ENCODE assay signal across 10 mouse cellular contexts in genomic region chr5:43037592-43037991, GRCm38 (mm10).
DNase-seq lines count a peak whose midpoint lies in the region; ATAC-seq and TF ChIP-seq lines count a peak whose summit lies in the region.
"Had no signal": no experiment of that assay in that cellular context is flagged by ENCODE, and none has a peak within 500 bp of the region (broad histone marks: within the 10 kb centered on the region; RNA-seq: fewer than 3 reads in every experiment).

No protein-coding gene starts in this region.

- H3K4me3 ChIP-seq in lung, embryonic 14.5 days (ENCODE audit: low read depth, low read length), result no peak overlapping the region
- H3K4me3 ChIP-seq in forebrain, embryonic 14.5 days (ENCODE audit: low read depth, low read length), result no peak overlapping the region
- H3K4me3 ChIP-seq: hindbrain, embryonic 13.5 days; midbrain, embryonic 13.5 days had no signal

- H3K27ac ChIP-seq in lung, embryonic 14.5 days (ENCODE audit: low read depth), result no peak overlapping the region
- no peak overlapping the region for H3K27ac ChIP-seq in forebrain, embryonic 14.5 days (ENCODE audit: low read depth, low read length)
- H3K27ac ChIP-seq: hindbrain, embryonic 13.5 days; midbrain, embryonic 13.5 days had no signal

- H3K9me3 ChIP-seq in lung, embryonic 14.5 days (ENCODE audit: low read depth, low read length), result no peaks in the 10 kb centered on the region
- H3K9me3 ChIP-seq in forebrain, embryonic 14.5 days (replicated peaks; ENCODE audit: control insufficient read depth, low read length), result no peaks in the 10 kb centered on the region
- H3K9me3 ChIP-seq: hindbrain, embryonic 13.5 days; midbrain, embryonic 13.5 days had no signal

- ATAC-seq in hematopoietic stem cell, adult 5-6 weeks (replicated peaks in 1 of 2; ENCODE audit: insufficient read depth in 1 of 2, low FRiP score in 2 of 2, low TSS enrichment in 1 of 2, low read depth in 1 of 2, poor library complexity in 2 of 2, severe bottlenecking in 2 of 2), result peak; percentile 83 to 91
- ATAC-seq in lung, embryonic 14.5 days (ENCODE audit: insufficient read depth), result no peak
- no peak for ATAC-seq in forebrain, embryonic 14.5 days
- ATAC-seq: midbrain, embryonic 13.5 days had no signal

- H3K4me1 ChIP-seq in lung, embryonic 14.5 days (ENCODE audit: insufficient read depth), result no peaks in the 10 kb centered on the region
- no peaks in the 10 kb centered on the region for H3K4me1 ChIP-seq in forebrain, embryonic 14.5 days (ENCODE audit: control insufficient read depth, insufficient read depth, low read length)
- H3K4me1 ChIP-seq: hindbrain, embryonic 13.5 days; midbrain, embryonic 13.5 days had no signal

- H3K4me2 ChIP-seq in lung, embryonic 14.5 days, result no peak overlapping the region
- no peak overlapping the region for H3K4me2 ChIP-seq in forebrain, embryonic 14.5 days (ENCODE audit: low read length)
- H3K4me2 ChIP-seq: hindbrain, embryonic 13.5 days; midbrain, embryonic 13.5 days had no signal

- peak; percentile 40 for DNase-seq in 3134 (ENCODE audit: extremely low read depth, insufficient read length, low spot score)
- DNase-seq in A20 (ENCODE audit: low read depth, low spot score), result peak; percentile 69
- peak; percentile 49 for DNase-seq in lung, embryonic 14.5 days
- DNase-seq in right cerebral cortex, adult 18-20 months, result no peak
- DNase-seq in forebrain, embryonic 14.5 days (ENCODE audit: low spot score), result no peak
- no peak for DNase-seq in layer of hippocampus, adult 11-12 months (ENCODE audit: low spot score)
- DNase-seq: embryo, embryonic 11 days had no signal

- H3K27me3 ChIP-seq in lung, embryonic 14.5 days (ENCODE audit: insufficient read depth, low read length), result no peaks in the 10 kb centered on the region
- H3K27me3 ChIP-seq in forebrain, embryonic 14.5 days (replicated peaks; ENCODE audit: control insufficient read depth, insufficient read depth, low read length), result no peaks in the 10 kb centered on the region
- H3K27me3 ChIP-seq: hindbrain, embryonic 13.5 days; midbrain, embryonic 13.5 days had no signal

- H3K9ac ChIP-seq in lung, embryonic 14.5 days, result no peak overlapping the region
- H3K9ac ChIP-seq in forebrain, embryonic 14.5 days (ENCODE audit: low read length), result no peak overlapping the region
- H3K9ac ChIP-seq: hindbrain, embryonic 13.5 days; midbrain, embryonic 13.5 days had no signal

- H3K36me3 ChIP-seq in lung, embryonic 14.5 days (ENCODE audit: insufficient read depth), result no peaks in the 10 kb centered on the region
- no peaks in the 10 kb centered on the region for H3K36me3 ChIP-seq in forebrain, embryonic 14.5 days (ENCODE audit: control insufficient read depth, insufficient read depth, low read length)
- H3K36me3 ChIP-seq: hindbrain, embryonic 13.5 days; midbrain, embryonic 13.5 days had no signal

- TF ChIP-seq CTCF in lung, embryonic 14.5 days (IDR thresholded peaks at IDR 0.05; ENCODE audit: low read depth), result no peak

- WGBS in lung, embryonic 14.5 days, result 52% methylated on average over 3 of the region's 3 CpGs
- WGBS in forebrain, embryonic 14.5 days, result 60% methylated on average over 3 of the region's 3 CpGs

Comparison
In these comparisons a context has a peak if more than half of its experiments do, and no peak if none do; other contexts are left out.
1. DNase-seq: peak in 3134 (single experiment), A20 (single experiment) and lung, embryonic 14.5 days (single experiment); none in right cerebral cortex, adult 18-20 months (single experiment), forebrain, embryonic 14.5 days (single experiment) and layer of hippocampus, adult 11-12 months (single experiment).
2. ATAC-seq: peak in hematopoietic stem cell, adult 5-6 weeks (2 of 2); none in lung, embryonic 14.5 days (single experiment) and forebrain, embryonic 14.5 days (single experiment).